Mouse (Mus musculus): ENCODE measurements around the gene Hnrnpr. TPM values are rescaled to one million over a fixed set of nuclear protein-coding genes. Genes with fewer than 3 reads are reported as not detected.

Gene Hnrnpr
- polyA plus RNA-seq (2016; fragmentation: Nextera tagmentation; extraction: Ambion mirVana), result 221 and 229 TPM in 2 replicates

DNA sequence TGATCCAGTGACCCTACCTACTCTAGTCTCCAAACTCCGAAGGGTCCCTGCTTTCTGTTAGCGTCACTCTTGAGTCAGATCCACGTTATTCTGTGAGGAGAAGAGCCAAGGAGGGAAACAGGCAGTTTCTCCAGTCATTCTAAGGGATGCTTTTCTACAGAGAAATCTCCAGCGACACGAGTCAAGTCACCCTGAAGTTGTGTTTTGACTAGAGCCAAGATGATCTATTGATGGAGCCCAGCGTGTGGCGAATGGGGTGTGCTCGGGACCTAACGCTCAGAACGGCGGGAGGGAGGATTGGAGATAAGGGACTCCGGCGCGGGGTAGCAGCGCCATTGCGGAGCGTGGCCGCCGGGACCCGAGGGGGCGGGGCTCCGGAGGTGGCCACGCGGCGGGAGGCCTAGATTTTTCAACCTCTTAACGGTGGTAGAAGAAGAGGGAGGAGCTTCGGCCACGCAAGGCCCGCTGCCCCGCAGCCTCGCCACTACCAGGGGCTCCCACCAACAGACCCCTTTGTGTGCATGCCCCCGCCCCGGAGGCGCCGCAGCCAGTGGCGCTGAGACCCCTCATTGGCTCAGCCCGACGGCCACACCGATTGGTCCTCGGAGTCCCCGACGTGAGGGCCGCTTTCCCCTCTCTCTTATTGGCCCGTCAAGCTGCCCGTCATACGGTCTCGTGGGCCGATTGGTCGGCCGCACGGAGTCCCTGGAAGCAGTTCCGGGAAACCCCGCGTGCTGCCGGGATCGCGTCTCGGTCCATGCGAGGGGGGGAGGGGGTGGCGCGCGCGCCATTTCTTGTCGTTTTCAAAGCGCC lies at the start of gene Hnrnpr:
Gene Hnrnpr, plus strand, starts transcription at position 714 of the 813 bp plus-strand sequence.
- WGBS, result under 1% methylated on average over 65 of the region's 65 CpGs
- Histone ChIP-seq H3K9ac (peak within 1 kb of the TSS; percentile 98), H3K4me1 (peaks cover 26% of the 10 kb centered on the region), H3K36me3 (no peaks in the 10 kb centered on the region), H3K4me3 (peak within 1 kb of the TSS; percentile 98), H3K27me3 (replicated peaks) (no peaks in the 10 kb centered on the region), H3K4me2 (replicated peaks) (peak within 1 kb of the TSS; percentile 73), H3K9me3 (no peaks in the 10 kb centered on the region), H3K27ac (peak within 1 kb of the TSS; percentile 98)
- ATAC-seq (ENCODE audit: low FRiP score, low read depth), result peak; percentile 99

DNA sequence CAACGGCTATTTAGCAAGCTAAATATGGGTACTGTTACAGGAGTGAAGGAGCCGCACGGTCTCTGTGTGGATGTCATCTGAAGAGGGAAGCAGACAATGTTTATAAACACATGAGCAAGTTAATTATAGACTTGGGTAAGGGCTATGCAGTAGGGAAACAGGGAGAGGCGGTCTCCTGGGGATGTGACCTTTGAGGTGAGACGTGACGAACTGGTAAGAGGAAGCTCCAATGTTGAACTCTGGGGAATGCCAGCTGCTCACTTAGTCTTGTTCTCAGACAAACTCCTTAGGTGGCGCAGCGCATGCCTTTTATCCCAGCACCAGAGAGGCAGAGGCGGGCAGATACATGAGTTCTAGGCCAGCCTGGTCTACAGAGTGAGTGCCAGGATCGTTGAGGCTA lies 48.8 kb upstream of the Hnrnpr start:
- Histone ChIP-seq H3K9me3 (no peaks in the 10 kb centered on the region), H3K9ac (no peak overlapping the region), H3K36me3 (no peaks in the 10 kb centered on the region), H3K4me1 (no peaks in the 10 kb centered on the region), H3K4me2 (replicated peaks) (no peak overlapping the region), H3K4me3 (no peak overlapping the region), H3K27me3 (replicated peaks) (no peaks in the 10 kb centered on the region), H3K27ac (no peak overlapping the region)
- 87% methylated on average over 10 of the region's 10 CpGs for WGBS
- no peak for ATAC-seq (ENCODE audit: low FRiP score, low read depth)

DNA sequence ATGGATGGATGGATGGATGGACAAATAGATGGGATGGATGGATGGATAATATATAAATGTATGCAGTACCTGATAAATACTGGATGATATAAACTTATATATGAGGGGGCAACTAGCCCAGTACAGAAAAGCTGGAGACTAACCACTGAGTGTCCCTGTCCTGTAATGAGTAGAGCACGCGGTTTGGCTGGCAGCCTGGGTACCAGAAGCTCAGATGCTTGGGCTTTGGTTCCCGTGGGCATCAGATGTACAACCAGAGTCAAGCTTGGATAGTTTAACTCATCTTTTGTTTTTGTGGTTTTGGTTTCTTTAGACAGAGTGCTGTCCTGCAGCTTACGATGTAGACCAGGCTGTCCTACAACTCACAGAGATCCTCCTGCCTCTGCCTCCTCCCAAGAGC lies 47.2 kb upstream of the Hnrnpr start:
- ATAC-seq (ENCODE audit: low FRiP score, low read depth), result no peak
- 94% methylated on average over 4 of the region's 4 CpGs for WGBS
- Histone ChIP-seq H3K4me1 (no peaks in the 10 kb centered on the region), H3K9me3 (no peaks in the 10 kb centered on the region), H3K36me3 (no peaks in the 10 kb centered on the region), H3K27me3 (replicated peaks) (no peaks in the 10 kb centered on the region), H3K4me2 (replicated peaks) (no peak overlapping the region), H3K9ac (no peak overlapping the region), H3K27ac (no peak overlapping the region), H3K4me3 (no peak overlapping the region)

DNA sequence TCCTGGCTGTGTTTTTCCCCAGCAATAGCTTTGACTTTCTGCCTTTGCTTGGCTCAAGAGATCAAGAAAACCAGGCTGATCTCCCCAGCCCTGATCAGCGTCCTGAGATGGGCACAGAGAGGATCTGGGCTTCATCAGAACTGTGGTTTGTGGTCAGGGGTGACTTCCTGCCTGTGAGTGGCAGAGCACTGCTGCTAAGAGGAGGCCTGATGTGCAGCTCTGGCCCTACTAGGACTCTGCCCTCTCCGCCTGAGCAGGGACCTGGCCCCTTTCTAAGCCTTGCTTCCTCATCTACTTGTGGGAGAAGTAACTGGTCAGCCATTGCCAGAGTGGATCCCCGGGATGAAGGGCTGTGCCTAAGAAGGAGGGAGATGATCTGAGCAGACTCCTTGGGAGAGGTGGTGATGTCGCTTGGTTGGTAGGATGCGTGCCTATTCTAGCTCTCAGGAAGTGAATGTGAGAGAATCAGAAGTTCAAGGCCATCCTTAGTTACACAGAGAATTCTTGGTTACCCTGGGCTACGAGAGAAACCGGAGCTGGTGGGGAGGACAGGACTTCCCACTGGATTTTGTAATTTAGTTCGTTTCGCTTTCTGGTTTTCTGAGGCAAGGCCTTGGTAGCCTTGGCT lies 43.9 kb upstream of the Hnrnpr start:
- 86% methylated on average over 9 of the region's 9 CpGs for WGBS
- H3K27ac ChIP-seq, result no peak overlapping the region
- H3K9ac ChIP-seq, result no peak overlapping the region
- no peaks in the 10 kb centered on the region for H3K36me3 ChIP-seq
- no peak overlapping the region for H3K4me2 ChIP-seq (replicated peaks)
- no peak for ATAC-seq (ENCODE audit: low FRiP score, low read depth)
- no peaks in the 10 kb centered on the region for H3K27me3 ChIP-seq (replicated peaks)
- H3K9me3 ChIP-seq, result no peaks in the 10 kb centered on the region
- H3K4me3 ChIP-seq, result no peak overlapping the region
- no peaks in the 10 kb centered on the region for H3K4me1 ChIP-seq

DNA sequence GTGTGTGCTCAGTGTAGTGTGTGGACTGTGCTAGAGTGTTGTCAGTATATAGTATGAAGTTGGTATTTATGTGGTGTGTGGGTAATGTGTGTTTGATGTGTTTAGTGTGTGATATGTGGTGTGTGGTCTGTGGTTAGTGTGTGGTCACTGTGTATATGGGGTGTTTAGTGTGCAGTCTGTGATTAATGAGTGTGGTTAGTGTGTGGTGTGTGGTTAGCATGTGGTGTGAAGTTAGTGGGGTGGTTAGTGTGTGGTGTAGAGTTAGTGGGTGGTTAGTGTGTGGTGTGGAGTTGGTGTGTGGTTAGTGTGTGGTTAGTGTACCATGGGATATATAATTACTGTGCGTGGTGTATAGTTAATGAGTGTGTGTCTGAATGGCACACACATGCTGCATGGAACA lies 41.8 kb upstream of the Hnrnpr start:
- Histone ChIP-seq H3K4me3 (no peak overlapping the region), H3K36me3 (no peaks in the 10 kb centered on the region), H3K4me2 (replicated peaks) (no peak overlapping the region), H3K4me1 (no peaks in the 10 kb centered on the region), H3K27ac (no peak overlapping the region), H3K27me3 (replicated peaks) (no peaks in the 10 kb centered on the region), H3K9ac (no peak overlapping the region), H3K9me3 (peaks cover 20% of the 10 kb centered on the region)
- no peak for ATAC-seq (ENCODE audit: low FRiP score, low read depth)
- 93% methylated on average over 1 of the region's 1 CpGs for WGBS

DNA sequence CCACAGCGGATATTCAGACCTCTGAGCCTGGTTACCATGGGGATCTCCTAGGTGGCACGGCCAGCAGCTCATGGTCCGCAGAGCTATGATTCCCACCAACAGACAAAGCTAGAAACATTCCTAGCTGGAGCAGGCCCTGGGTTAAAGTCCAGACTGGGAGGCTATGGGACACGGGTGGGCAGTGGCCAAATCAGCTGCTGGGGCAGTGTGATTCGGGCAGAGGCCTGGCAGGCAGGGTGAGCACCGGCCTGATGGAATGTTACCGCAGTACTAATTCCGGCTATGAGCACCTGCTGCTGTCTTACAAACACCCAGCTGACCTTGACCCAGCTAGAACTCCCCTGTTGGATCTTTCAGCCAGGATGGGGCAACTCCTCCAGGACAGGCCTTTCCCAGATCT lies 40.1 kb upstream of the Hnrnpr start:
- Histone ChIP-seq H3K27ac (no peak overlapping the region), H3K36me3 (no peaks in the 10 kb centered on the region), H3K4me2 (replicated peaks) (no peak overlapping the region), H3K9me3 (peaks cover 20% of the 10 kb centered on the region), H3K4me1 (no peaks in the 10 kb centered on the region), H3K9ac (no peak overlapping the region), H3K27me3 (replicated peaks) (no peaks in the 10 kb centered on the region), H3K4me3 (no peak overlapping the region)
- 87% methylated on average over 8 of the region's 8 CpGs for WGBS
- no peak for ATAC-seq (ENCODE audit: low FRiP score, low read depth)

DNA sequence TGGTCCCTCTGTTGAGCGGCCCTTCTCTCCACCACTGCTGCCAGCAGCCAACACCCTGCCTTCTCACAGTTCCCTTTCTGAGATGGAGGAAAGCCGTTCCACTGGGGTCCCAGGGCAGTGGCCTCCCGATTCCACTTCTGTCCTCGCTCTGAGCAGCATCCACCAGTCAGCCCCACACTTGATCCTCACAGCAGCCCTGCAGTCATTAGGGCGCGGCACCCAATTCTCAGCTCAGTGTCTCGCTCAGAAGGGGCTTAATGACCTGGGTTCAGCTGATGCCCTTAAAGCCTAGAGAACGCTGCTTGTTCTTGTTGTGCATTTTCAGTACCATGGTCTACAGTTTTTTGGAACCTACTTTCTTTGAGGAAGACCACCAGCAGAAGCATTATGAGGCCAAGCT lies 29.6 kb upstream of the Hnrnpr start:
- WGBS, result 82% methylated on average over 8 of the region's 8 CpGs
- no peak for ATAC-seq (ENCODE audit: low FRiP score, low read depth)
- H3K4me2 ChIP-seq (replicated peaks), result no peak overlapping the region

DNA sequence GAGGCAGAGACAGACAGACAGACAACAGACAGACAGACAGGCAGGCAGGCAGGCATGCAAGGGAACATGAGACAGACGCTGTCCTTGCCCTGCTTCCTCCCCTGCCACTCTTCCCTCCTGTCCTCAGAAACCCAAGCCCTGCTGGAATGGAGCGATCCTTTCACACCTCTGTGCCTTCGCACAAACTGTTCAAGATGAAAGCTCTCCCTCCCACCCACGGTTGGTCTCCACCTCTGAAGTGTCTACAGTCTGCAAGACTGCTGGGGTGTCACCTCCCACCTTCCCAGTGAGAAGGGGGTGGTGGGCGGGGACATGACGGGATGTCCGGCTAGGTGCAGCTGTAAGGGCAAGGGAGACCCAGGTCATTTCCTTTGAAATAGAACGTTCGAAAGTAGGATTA lies 29.1 kb upstream of the Hnrnpr start:
- peaks cover 29% of the 10 kb centered on the region for H3K4me1 ChIP-seq
- no peak overlapping the region for H3K4me3 ChIP-seq
- no peak overlapping the region for H3K4me2 ChIP-seq (replicated peaks)
- no peaks in the 10 kb centered on the region for H3K9me3 ChIP-seq
- H3K27ac ChIP-seq, result no peak overlapping the region
- H3K27me3 ChIP-seq (replicated peaks), result no peaks in the 10 kb centered on the region
- 0 out of 2 replicates have a peak overlapping the region, but pooled peaks have one; percentile 1 for H3K9ac ChIP-seq
- ATAC-seq (ENCODE audit: low FRiP score, low read depth), result no peak
- WGBS, result 62% methylated on average over 9 of the region's 9 CpGs
- no peaks in the 10 kb centered on the region for H3K36me3 ChIP-seq

More for the DNA sequence above, 29.6 kb upstream of the Hnrnpr start:
- no peak overlapping the region for H3K9ac ChIP-seq
- no peak overlapping the region for H3K4me3 ChIP-seq
- H3K4me1 ChIP-seq, result peaks cover 25% of the 10 kb centered on the region
- H3K27ac ChIP-seq, result no peak overlapping the region
- no peaks in the 10 kb centered on the region for H3K9me3 ChIP-seq
- H3K27me3 ChIP-seq (replicated peaks), result no peaks in the 10 kb centered on the region
- no peaks in the 10 kb centered on the region for H3K36me3 ChIP-seq

DNA sequence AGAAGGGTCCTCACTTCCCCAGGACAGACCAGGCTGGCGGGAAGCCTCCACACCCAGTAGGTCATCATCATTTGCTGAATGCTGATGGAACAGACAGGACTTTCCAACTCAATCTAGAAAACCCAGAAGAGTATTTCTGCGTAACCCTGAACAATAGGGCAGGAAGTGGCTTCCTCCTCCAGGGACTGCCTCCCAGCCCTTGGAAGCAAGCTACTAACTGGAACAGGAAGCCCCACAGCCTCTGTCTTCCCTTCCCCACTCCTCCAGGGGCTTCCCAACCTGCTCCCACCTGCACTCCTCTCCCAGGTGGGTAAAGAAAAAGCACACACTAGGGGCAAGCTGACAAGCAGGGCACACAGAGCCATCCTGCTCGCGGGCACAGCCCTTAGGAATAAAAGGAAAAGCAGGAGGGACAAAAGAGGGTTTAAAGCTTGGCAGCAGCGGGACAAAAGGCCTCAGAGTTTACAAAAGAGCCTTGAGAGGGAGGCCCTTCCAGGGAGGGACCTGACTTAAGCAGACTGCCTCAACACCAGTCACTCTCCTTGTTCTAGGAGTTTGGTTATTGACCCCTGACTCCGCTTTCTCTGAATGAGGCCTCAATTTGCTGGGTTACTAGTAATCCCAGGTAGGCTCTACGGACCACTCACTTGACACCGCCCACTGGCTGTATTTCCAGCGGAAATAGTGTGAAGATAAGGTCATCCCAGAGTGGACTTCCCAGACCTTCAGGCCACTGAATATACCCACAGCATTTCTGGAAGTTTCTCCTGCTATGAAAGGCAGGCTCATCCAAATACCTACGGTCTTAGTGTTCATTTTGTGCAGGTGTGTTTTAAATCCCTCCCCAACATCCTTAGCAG lies 27.9 kb upstream of the Hnrnpr start:
- 0 out of 2 replicates have a peak overlapping the region, but pooled peaks have one; percentile 23 for H3K9ac ChIP-seq
- H3K9me3 ChIP-seq, result no peaks in the 10 kb centered on the region
- peak overlapping the region; percentile 60; the same call in 1 of the 2 replicates for H3K27ac ChIP-seq
- no peak overlapping the region for H3K4me3 ChIP-seq
- H3K4me1 ChIP-seq, result peaks cover 36% of the 10 kb centered on the region
- peaks cover 6% of the 10 kb centered on the region for H3K36me3 ChIP-seq
- H3K4me2 ChIP-seq (replicated peaks), result peak overlapping the region; percentile 30
- no peaks in the 10 kb centered on the region for H3K27me3 ChIP-seq (replicated peaks)
- 24% methylated on average over 10 of the region's 10 CpGs for WGBS
- ATAC-seq (ENCODE audit: low FRiP score, low read depth), result no peak

DNA sequence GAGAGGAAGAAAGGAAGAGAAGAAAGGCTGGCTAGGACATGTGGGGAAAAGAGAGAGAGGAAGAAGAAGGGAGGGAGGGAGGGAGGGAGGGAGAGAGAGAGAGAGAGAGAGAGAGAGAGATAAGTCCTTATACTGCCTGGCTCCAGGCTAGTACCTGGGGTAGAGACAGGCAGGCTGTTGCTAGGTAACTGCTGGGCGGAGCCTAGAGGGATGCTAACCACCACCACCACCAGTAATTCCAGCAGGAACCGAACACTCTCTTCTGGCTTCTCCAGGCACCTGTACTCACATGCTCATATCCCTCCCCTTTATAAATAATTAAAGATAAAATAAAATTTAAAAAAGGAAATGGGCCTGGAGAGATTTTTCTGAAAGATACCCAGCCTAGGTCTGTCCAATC lies 27.0 kb upstream of the Hnrnpr start:
- Histone ChIP-seq H3K27ac (peak overlapping the region; percentile 84; the same call in 1 of the 2 replicates), H3K9me3 (peaks cover 4% of the 10 kb centered on the region), H3K27me3 (replicated peaks) (peaks cover 5% of the 10 kb centered on the region), H3K36me3 (peaks cover 15% of the 10 kb centered on the region), H3K9ac (no peak overlapping the region), H3K4me2 (replicated peaks) (peak overlapping the region; percentile 86), H3K4me1 (peaks cover 36% of the 10 kb centered on the region), H3K4me3 (no peak overlapping the region)
- no peak for ATAC-seq (ENCODE audit: low FRiP score, low read depth)
- WGBS, result 18% methylated on average over 2 of the region's 2 CpGs

DNA sequence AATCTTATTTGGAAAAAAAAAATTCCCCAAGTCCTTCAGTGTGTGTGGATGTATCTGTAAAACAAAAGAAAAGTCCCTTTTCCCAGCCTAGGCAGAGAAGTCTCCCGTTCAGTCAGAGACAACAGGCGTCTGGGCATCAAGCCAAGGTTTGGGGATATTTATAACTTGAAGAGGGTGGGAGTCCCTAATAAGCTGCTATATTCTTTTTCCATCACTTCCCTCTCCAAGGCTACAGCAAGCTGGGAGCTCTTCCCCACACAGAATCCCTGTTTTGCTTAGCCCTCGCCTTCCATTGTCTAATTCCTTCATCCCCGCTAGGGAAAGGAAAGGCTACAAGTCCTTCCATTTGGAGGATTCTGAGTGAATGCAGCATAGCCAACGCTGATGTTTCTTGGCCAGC lies 26.3 kb upstream of the Hnrnpr start, which contains the start of gene Zfp46:
Gene Zfp46, plus strand, starts transcription at position 229 of the 400 bp plus-strand sequence.
- Histone ChIP-seq H3K9ac (peak within 1 kb of the TSS; percentile 73), H3K4me2 (replicated peaks) (peak within 1 kb of the TSS; percentile 86), H3K27ac (peak within 1 kb of the TSS; percentile 84), H3K4me3 (peak within 1 kb of the TSS; percentile 56), H3K36me3 (peaks cover 20% of the 10 kb centered on the region), H3K9me3 (peaks cover 5% of the 10 kb centered on the region), H3K27me3 (replicated peaks) (peaks cover 12% of the 10 kb centered on the region), H3K4me1 (peaks cover 36% of the 10 kb centered on the region)
- 24% methylated on average over 5 of the region's 5 CpGs for WGBS
- ATAC-seq (ENCODE audit: low FRiP score, low read depth), result no peak

DNA sequence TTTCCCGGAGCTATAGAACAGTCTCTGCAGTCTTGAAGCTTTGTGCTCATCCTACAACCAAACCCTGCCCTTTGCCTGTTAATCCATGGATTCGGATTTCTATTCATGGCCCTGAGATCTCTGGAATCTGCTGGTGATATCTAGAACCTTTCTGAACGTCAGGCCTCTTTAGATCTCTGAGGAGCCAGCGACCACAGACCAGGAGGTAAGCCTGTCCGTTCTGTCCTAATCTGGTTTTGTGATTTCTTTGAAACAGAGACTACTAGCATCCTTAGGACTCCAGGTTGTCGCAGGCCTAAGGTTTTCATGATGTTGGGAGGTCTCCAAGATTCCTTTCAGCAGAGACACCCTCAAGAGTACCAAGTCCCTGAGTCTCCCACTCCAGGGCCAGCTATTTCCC lies 25.9 kb upstream of the Hnrnpr start:
- H3K4me3 ChIP-seq, result peak overlapping the region; percentile 56
- WGBS, result 36% methylated on average over 6 of the region's 6 CpGs
- H3K36me3 ChIP-seq, result peaks cover 23% of the 10 kb centered on the region
- H3K4me2 ChIP-seq (replicated peaks), result peak overlapping the region; percentile 86
- peak overlapping the region; percentile 84 for H3K27ac ChIP-seq
- H3K27me3 ChIP-seq (replicated peaks), result peaks cover 16% of the 10 kb centered on the region
- no peak for ATAC-seq (ENCODE audit: low FRiP score, low read depth)
- H3K4me1 ChIP-seq, result peaks cover 37% of the 10 kb centered on the region
- H3K9ac ChIP-seq, result peak overlapping the region; percentile 73
- peaks cover 5% of the 10 kb centered on the region for H3K9me3 ChIP-seq

Measured in neural tube, embryonic 12.5 days (tissue).